Mouse (Mus musculus) liver, postnatal 0 days (tissue): ENCODE measurements around the gene Cpeb4.

Experiments
- CTCF ChIP-seq: sonication (generic); IDR thresholded peaks from 2 replicates; pipeline ENCODE4 v1.5.1; 2016; ENCODE audit warnings: antibody characterized with exemption, low read depth
- EP300 ChIP-seq: IDR thresholded peaks from 2 replicates; pipeline ENCODE4 v1.6.1; 2016; ENCODE audit warnings: antibody characterized with exemption, low read depth, mild to moderate bottlenecking

DNA sequence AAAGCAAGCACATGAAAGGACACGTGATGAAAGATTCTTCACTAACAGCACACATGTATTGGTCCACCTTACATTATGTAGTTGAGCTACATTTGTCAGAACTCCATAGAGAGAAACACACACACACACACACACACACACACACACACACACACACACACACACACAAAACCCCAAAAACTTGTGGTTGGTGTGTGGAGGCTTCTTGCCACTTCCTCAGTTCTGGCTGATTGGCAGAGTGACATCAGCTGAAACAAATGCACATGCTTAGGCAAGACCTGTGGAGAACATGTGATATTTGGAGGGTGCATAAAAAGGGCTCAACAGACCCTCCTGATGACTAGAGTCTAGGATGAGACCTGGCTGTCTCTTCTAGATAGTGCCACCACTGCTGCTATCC is 92.0 kb downstream of the Cpeb4 start:
- TF ChIP-seq CTCF (no peak), EP300 (no peak)
